Mouse (Mus musculus) inflammation-experienced regulatory T-cells (primary cell): ENCODE results near the gene Platr17. TPM values are rescaled to one million over a fixed set of nuclear protein-coding genes. Genes with fewer than 3 reads are reported as not detected.

Experiments
- polyA plus RNA-seq, 2 experiments: library from polyadenylated mRNA; unstranded; fragments of 100-300 nt; shearing (Covaris generic); gene quantifications; one replicate each; pipeline ENCODE4 v1.2.1; 2017

The Platr17 gene
- 1 to 10 TPM; 2.7 to 8.0 TPM for polyA plus RNA-seq

DNA sequence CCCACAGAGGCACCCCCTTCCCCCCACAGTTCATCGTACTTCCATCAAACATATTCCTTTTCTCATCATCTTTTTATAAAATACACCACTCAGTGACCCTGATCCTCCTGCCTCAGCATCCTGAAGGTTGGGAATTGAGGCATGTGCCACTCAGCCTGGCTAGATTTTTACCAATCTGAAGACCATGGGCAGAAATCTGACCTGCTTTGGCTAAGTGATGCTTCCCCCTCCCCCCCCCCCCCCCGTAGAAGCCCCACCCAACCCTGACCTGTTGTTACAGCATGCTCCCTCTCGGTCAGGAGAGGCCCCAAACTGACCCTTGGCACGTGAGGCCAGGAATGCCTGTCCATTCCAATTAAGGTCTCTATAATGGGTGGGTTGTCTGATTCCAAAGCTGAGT is at the start of gene Platr17:
Gene Platr17, plus strand, starts transcription at position 301 of the 400 bp plus-strand sequence.

DNA sequence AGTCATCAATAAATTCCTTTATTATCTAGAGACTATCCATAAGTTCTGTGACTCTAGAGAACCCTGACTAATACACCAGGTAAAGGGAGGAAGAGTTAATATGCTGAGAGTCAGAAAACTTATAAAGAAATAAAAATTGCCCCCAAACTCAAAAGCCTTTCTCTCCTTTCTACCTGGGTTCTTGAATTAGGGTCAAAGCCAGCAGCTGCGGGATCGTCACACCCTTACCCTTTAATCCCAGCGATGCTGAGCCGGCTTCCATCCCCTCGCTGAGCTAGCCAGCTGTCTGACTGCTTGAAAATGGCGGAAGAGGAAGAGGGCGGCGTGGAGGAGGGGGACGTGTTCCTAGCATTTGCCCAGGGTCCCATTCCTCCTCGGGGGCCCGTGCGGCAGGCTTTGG is 31.4 kb upstream of the Platr17 start, which contains the start of gene Gm7029:
Gene Gm7029, plus strand, starts transcription at position 301 of the 400 bp plus-strand sequence.

DNA sequence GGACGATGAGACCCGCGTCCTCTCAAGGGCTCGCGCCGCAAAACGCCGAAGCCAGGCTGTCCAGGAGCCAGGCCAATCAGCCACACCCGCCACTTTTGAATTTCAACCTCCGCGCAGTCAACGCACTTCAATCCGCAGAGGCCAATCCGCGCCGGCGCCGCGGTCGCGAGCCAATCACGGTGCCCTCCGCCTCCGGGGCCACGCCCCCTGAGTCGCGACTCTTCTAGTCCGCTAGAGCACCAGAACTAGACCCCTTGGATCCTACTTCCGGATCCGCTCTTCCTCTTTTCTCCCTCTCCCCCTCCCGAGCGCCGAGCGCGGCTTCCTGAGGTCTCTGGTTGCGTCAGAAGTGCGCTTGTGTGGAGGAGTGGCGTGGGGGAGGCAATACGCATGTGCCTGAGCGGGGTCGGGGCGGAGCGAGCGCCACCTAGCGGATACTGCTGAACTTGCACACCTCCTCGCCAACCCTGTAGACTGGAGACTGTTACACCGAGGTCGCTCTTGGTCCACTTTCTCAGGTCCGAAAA is 14.3 kb upstream of the Platr17 start, which contains the start of gene Kifc1:
Gene Kifc1, minus strand, starts transcription at position 129 of the 527 bp plus-strand sequence.

DNA sequence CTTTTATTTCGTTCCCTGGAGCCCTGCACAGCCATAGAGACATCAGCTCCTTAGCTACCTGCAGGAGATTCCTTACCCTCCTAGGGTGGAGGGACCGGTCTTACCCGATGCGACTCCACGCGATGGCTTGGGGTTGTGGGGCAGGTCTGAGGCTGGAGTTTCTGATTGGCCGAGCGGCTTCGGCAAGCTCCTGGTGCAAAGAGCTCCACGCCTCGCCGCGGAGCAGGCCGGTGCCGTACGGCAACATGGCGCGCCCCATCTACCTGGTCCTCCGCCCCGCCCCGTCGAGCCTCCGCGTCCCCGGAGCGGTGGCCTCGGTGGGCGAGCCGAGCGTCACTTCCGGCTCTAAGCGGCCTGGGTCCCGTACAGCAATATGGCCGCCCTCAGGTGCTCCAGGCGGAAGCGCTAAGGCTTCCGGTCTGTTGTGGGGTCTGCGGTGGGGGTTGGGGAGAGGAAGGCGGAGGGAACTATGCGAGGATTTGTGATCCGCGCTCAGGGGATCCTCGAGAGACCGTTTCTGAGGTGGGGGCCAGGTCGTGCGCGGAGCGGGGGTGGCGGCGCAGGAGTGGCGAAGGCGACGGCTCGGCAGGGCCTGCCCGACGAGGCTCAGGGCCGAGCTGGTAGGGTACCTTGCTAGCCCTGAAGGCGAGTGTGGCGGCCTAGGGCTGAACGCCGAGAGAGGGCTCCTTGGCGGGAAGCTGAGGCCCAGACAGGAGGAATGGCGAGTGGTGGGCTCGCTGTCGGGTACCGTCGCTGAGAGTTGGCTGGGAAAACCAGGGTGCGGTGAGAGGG is 4.3 kb downstream of the Platr17 start, which contains the start of gene Daxx:
Gene Daxx, plus strand, starts transcription at position 338 of the 792 bp plus-strand sequence.

DNA sequence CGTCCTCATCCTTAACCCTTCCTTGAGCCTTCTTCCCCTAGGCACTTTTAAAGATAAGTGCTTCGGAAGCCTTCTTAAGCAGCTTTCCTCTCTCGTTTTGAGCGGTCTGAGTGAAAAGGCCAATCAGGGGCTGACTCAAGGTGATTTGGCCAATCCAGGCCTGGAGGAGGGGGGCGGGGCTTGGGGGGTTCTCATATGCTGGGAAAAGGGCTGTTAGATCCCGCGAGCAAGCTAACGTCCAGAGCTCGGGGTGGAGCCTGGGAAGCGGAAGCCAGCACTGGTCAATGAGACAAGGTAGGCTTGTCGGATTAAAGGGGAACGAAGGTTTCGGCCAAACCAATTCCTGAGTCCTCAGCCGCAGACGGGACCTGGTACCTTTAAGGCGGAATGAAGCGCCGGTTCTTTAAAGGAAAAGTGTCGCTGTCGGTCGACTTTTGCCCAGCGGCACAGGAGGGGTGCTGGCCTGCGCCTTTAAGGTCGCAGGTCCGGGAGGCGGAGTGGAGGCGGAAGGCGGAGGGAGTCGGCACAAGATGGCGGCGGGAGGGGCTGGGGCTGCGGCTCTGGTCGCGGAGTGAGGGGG is 10.8 kb downstream of the Platr17 start, which contains the start of the genes Tapbp and Zbtb22:
Gene Tapbp, plus strand, starts transcription at position 229 of the 580 bp plus-strand sequence.
Gene Zbtb22, plus strand, starts transcription at position 234 of the 580 bp plus-strand sequence.

DNA sequence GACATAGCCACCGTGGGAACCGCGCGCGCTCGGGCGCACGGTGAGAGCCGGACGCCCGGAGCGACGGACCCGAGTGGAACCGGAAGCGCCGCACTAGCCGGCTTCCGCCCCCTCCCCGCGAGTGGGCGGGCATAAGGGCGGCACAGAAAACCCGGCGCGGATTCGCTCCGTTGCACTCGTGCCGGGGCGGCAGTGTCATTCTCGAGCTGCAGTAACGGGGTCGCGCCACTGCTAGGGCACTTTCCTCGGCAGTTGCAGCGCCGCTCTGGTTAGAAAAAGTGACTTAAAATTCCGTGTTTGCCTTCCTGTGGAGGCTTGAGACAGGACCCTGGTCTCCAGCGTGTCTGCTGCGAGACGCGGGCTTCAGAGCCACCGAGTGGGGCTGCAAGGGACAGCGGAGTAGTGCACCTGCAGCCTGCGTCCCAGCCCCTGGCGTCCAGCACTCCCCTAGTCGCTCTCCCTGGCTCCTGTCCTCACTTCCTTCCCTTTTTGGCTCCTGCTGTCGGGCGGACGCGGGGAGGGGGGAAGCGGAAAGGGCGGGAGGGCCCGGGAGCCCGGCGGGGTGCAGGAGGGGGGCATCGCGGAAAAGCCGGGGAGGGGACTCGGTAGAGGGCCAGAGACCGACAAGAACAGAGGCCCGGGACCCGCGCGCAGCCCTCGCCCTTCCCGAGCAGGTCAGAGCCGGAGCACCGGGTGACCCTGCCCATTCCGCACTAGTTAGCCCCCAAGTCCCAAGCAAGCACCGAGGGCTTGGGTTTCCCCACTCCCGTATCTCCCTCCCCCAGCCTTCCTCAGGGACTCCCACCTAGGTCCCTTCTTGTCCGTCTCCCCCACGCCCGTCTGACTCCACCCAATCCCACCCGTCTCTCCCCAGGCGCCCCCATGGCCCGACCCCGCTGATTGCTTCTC is 24.7 kb downstream of the Platr17 start, which contains the start of gene Rgl2:
Gene Rgl2, plus strand, starts transcription at position 173 of the 909 bp plus-strand sequence.

DNA sequence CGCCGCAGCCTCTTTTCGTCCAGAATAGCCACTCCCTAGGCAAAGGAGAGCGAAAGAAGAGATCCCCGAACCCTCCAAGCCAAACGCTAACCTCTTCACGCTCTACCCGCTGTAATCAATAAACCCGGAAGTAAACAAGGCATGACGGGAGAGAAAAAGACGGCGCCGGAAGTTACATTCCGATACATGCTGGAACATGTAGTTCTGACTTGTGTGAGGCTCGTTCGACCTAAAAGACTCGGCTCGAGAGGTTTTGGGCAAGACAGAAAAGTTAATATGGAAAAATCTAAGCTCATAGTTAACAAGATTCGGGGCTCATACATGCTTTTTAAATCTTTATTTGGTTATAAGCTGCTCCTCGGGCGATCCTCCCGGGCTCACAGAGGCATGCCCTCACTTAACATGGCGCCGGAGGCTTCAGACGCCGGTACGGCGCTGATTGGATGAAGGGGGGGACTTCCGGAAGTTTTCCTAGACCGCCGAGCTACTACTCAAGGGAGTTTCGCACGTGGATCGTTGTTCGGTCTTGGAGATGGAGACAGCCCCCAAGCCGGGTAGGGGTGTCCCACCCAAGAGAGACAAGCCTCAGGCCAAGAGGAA is 35.4 kb downstream of the Platr17 start, which contains the start of the genes Pfdn6 and Wdr46:
Gene Pfdn6, minus strand, starts transcription at position 138 of the 600 bp plus-strand sequence.
Gene Wdr46, plus strand, starts transcription at position 455 of the 600 bp plus-strand sequence.

DNA sequence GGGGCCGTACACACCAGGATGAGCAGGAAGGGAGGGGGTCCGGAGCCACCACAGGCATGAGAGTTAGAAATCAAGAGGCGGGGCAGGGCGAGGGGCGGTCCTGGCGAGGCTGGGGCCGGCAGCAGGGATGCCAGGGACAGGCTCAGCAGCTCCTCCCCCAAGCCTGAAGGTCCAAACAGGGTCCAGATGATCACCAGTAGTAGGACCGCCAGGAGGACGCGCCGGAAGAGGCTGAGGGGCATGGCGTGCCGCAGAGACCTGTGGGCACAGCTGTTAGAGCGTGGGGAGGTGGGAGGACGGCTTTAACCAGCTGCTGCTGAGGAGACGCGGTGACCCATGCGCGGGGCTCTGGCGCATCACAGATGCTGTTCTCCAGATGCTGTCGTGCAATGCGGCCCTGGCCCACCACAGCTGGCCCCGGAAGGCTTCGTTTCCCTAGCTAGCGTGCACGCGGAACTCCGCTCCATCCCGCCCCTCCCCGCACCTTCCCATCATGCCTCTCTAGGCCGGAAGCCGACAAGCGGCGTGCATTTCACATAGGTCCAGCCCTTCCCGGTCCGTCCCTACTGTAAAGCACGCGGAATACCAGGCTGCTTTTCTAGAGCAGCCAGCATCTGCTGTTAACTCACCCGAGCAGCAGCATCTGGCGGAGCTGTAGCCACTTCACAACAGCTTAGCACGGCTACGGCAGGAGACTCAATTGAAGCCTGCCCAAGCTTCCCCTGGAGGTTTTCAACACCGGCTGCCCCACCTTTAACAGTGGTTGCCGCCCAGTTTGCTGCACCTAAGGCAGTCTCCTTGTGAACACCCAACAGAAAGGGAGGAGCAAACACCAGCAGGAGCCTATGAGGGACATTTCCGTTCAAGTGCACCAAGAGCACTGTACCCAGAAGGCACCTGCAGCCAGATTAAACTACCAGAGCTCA is 46.3 kb downstream of the Platr17 start, which contains the start of gene B3galt4:
Gene B3galt4, minus strand, starts transcription at position 468 of the 926 bp plus-strand sequence.

DNA sequence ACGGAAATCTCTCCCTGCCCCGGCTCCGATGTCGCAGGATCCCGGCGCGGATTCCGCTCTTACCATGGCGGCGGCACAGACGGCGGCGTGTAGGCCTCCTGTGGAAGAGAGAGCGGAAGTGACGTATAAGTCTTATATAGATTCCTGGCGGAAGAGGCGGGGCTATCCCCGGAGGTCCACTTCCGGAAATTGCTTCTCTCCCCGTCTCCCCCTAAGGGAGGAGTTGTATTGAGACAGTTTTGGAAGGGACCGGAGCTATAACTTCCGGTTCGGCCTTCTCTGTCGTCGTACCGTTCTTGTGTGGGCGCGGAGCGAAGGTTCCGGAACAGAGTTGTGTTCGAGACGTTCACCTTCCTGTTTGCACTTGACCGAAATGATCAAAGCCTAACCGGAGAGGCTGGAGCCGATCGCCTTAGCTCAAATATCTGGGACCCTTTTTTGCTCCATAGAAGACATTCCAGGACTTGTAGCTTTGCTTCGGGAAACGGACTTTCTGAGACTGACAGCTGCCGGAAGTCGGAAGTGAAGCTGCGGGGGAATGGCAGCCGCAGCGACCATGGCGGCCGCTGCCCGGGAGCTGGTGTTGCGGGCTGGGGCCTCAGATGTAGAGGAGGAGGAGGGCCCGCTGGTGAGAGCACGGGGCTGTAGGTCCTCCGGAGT is 50.8 kb downstream of the Platr17 start, which contains the start of the genes Vps52 and Rps18:
Gene Vps52, plus strand, starts transcription at position 258 of the 660 bp plus-strand sequence.
Gene Rps18, minus strand, starts transcription at position 447 of the 660 bp plus-strand sequence.

Other genes with a start within 250 kb of the Platr17 start
- gene Hnrnpm, start 218.3 kb upstream of the Platr17 start, polyA plus RNA-seq: 100 to 1,000 TPM; 337 to 341 TPM
- 100 to 1,000 TPM in 1 of 2 experiments, 10 to 100 TPM in 1; 96.3 to 115 TPM for gene March2, start 186.5 kb upstream of the Platr17 start, polyA plus RNA-seq
- 100 to 1,000 TPM; 270 to 275 TPM for gene Rab11b, start 144.6 kb upstream of the Platr17 start, polyA plus RNA-seq
- gene Angptl4, start 123.3 kb upstream of the Platr17 start, polyA plus RNA-seq: 1 to 10 TPM; 3.2 to 7.7 TPM
- gene Kank3, start 94.6 kb upstream of the Platr17 start, polyA plus RNA-seq: 10 to 100 TPM in 1 of 2 experiments, 1 to 10 TPM in 1; 6.9 to 16.4 TPM
- 100 to 1,000 TPM; 768 to 791 TPM for gene Rps28, start 80.6 kb upstream of the Platr17 start, polyA plus RNA-seq
- gene Ndufa7, start 80.6 kb upstream of the Platr17 start, polyA plus RNA-seq: 100 to 1,000 TPM; 295 to 298 TPM
- gene Cd320, start 62.0 kb upstream of the Platr17 start, polyA plus RNA-seq: 10 to 100 TPM; 12.7 to 26.5 TPM
- not detected for gene Gm7029, start 31.3 kb upstream of the Platr17 start, polyA plus RNA-seq
- 1 to 10 TPM; 5.4 to 5.9 TPM for gene Kifc1, start 14.5 kb upstream of the Platr17 start, polyA plus RNA-seq
- gene Daxx, start 4.3 kb downstream of the Platr17 start, polyA plus RNA-seq: 100 to 1,000 TPM in 1 of 2 experiments, 10 to 100 TPM in 1; 88.4 to 128 TPM
- 100 to 1,000 TPM; 609 to 631 TPM for gene Tapbp, start 10.8 kb downstream of the Platr17 start, polyA plus RNA-seq
- 10 to 100 TPM; 19.7 to 30.0 TPM for gene Zbtb22, start 10.8 kb downstream of the Platr17 start, polyA plus RNA-seq
- 100 to 1,000 TPM; 129 to 170 TPM for gene Rgl2, start 24.4 kb downstream of the Platr17 start, polyA plus RNA-seq
- 100 to 1,000 TPM; 132 to 142 TPM for gene Pfdn6, start 35.2 kb downstream of the Platr17 start, polyA plus RNA-seq
- gene Wdr46, start 35.5 kb downstream of the Platr17 start, polyA plus RNA-seq: 10 to 100 TPM; 59.2 to 75.0 TPM
- 10 to 100 TPM; 21.9 to 44.0 TPM for gene B3galt4, start 46.4 kb downstream of the Platr17 start, polyA plus RNA-seq
- gene Vps52, start 50.7 kb downstream of the Platr17 start, polyA plus RNA-seq: 10 to 100 TPM; 69.7 to 81.8 TPM
- gene Rps18, start 50.9 kb downstream of the Platr17 start, polyA plus RNA-seq: 1,000 to 10,000 TPM; 1,990 to 2,168 TPM
- over 10,000 TPM; 12,130 to 12,778 TPM for gene H2-K1, start 95.2 kb downstream of the Platr17 start, polyA plus RNA-seq
- 10 to 100 TPM; 35.6 to 38.2 TPM for gene Ring1, start 119.5 kb downstream of the Platr17 start, polyA plus RNA-seq
- gene H2-Ke6, start 122.9 kb downstream of the Platr17 start, polyA plus RNA-seq: 100 to 1,000 TPM; 289 to 375 TPM
- gene Slc39a7, start 126.5 kb downstream of the Platr17 start, polyA plus RNA-seq: 100 to 1,000 TPM in 1 of 2 experiments, 10 to 100 TPM in 1; 96.5 to 149 TPM
- 10 to 100 TPM; 66.1 to 98.3 TPM for gene Rxrb, start 126.7 kb downstream of the Platr17 start, polyA plus RNA-seq
- 1 to 10 TPM in 1 of 2 experiments, under 1 TPM in 1; 0.72 to 3.2 TPM for gene Col11a2, start 134.3 kb downstream of the Platr17 start, polyA plus RNA-seq
- 10 to 100 TPM; 31.7 to 45.1 TPM for gene H2-Oa, start 187.2 kb downstream of the Platr17 start, polyA plus RNA-seq
- gene H2-DMa, start 214.4 kb downstream of the Platr17 start, polyA plus RNA-seq: 100 to 1,000 TPM in 1 of 2 experiments, 10 to 100 TPM in 1; 99.4 to 105 TPM
- gene Brd2, start 217.5 kb downstream of the Platr17 start, polyA plus RNA-seq: 100 to 1,000 TPM; 199 to 255 TPM
- 10 to 100 TPM; 11.6 to 22.4 TPM for gene H2-DMb2, start 238.2 kb downstream of the Platr17 start, polyA plus RNA-seq
- gene H2-DMb1, start 247.9 kb downstream of the Platr17 start, polyA plus RNA-seq: 10 to 100 TPM in 1 of 2 experiments, 1 to 10 TPM in 1; 2.8 to 12.1 TPM